Mouse (Mus musculus) lung, postnatal 0 days (tissue): ENCODE measurements around the gene Arf1. TPM values are rescaled to one million over a fixed set of nuclear protein-coding genes. Genes with fewer than 3 reads are reported as not detected.

Experiments used
- ATAC-seq: fragments of 200-750 bp; cut with Nextera tagmentation; 2 replicates; pipeline ENCODE4 v1.8.0; 2017; ENCODE audit warnings: moderate library complexity
- DNase-seq: peaks from one replicate; pipeline ENCODE4 v3.0.0-alpha.2; 2016; ENCODE audit warnings: low spot score
- H3K27ac ChIP-seq: fragments of 300-500 bp; sonication (generic); 2 replicates; pipeline ENCODE4 v1.5.1; 2014; ENCODE audit warnings: antibody characterized with exemption, mild to moderate bottlenecking, low read length, mixed read lengths
- H3K27me3 ChIP-seq: fragments of 300-500 bp; sonication (generic); replicated peaks from 2 replicates; pipeline ENCODE4 v1.6.1; 2014; ENCODE audit warnings: low read length, mixed read lengths; ENCODE audit not compliant: insufficient read depth
- H3K36me3 ChIP-seq: fragments of 300-500 bp; sonication (generic); 2 replicates; pipeline ENCODE4 v1.6.1; 2014; ENCODE audit warnings: low read length, mixed read lengths; ENCODE audit not compliant: insufficient read depth
- H3K4me1 ChIP-seq: fragments of 300-500 bp; sonication (generic); 2 replicates; pipeline ENCODE4 v1.6.1; 2014; ENCODE audit warnings: antibody characterized with exemption, low read depth, low read length, mixed read lengths; ENCODE audit not compliant: insufficient read depth
- H3K4me2 ChIP-seq: fragments of 300-500 bp; sonication (generic); replicated peaks from 2 replicates; pipeline ENCODE4 v1.6.1; 2014; ENCODE audit warnings: low read depth, mild to moderate bottlenecking, low read length, moderate library complexity, mixed read lengths
- H3K4me3 ChIP-seq: fragments of 300-500 bp; sonication (generic); 2 replicates; pipeline ENCODE4 v1.5.1; 2014; ENCODE audit warnings: low read depth, low read length
- H3K9ac ChIP-seq: fragments of 300-500 bp; sonication (generic); replicated peaks from 2 replicates; pipeline ENCODE4 v1.6.1; 2014; ENCODE audit warnings: low read depth, mild to moderate bottlenecking
- H3K9me3 ChIP-seq: fragments of 300-500 bp; sonication (generic); 2 replicates; pipeline ENCODE4 v1.6.1; 2016; ENCODE audit warnings: low read length, mixed read lengths
- CTCF ChIP-seq: IDR thresholded peaks from 2 replicates; pipeline ENCODE4 v1.5.1; 2016; ENCODE audit warnings: antibody characterized with exemption, mild to moderate bottlenecking
- EP300 ChIP-seq: IDR thresholded peaks from 2 replicates; pipeline ENCODE4 v1.6.1; 2016; ENCODE audit warnings: antibody characterized with exemption, mild to moderate bottlenecking, control low read depth
- WGBS: fragments of 180-500 bp; shearing (Covaris S2); extraction: QIAGEN DNeasy Blood & Tissue Kit; methylation state at CpG from one replicate; pipeline ENCODE4 v1.1.7; 2014; 5-methylcytosine and 5-hydroxymethylcytosine counted together
- polyA plus RNA-seq: library from polyadenylated mRNA; unstranded; fragments of >200 nt; fragmentation: Nextera tagmentation; extraction: Ambion mirVana; gene quantifications from 2 replicates; pipeline ENCODE4 v1.2.1, GENCODE M21; 2015

The Arf1 gene
- polyA plus RNA-seq, 1 experiment from 2014 or later = 647 TPM

DNA sequence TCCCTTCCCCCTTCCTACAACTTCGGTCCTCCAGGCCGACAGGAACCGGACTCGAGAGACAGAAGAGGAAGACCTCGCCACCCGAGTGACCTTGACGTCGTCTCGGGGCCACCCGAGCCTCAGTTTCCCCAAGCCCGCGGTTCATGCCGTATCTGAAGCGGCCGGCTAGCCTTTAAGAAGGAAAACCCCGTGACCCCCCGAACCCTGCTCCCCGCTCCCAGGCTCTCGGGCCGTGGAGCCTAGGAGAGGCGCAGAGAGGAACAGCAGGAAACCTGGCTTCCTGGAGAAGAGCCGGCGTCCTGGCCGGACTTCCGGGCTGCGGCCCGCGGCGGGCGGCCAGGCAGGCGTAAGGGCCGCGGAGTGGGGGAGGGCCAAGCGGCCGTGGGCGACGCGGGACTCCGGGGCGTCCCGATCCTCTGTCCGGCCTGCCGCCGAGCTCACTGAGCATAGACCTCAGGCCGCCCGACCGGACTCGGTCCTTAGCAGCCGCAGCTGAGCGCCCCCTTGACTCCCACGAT lies 407 bp downstream of the Arf1 start:
- 6% methylated on average over 36 of the region's 51 CpGs for WGBS
- no peaks in the 10 kb centered on the region for H3K9me3 ChIP-seq
- peak overlapping the region; percentile 99 for H3K27ac ChIP-seq
- H3K27me3 ChIP-seq = no peaks in the 10 kb centered on the region
- H3K4me1 ChIP-seq = peaks cover 37% of the 10 kb centered on the region
- H3K4me2 ChIP-seq = peak overlapping the region; percentile 93
- peak overlapping the region; percentile 99 for H3K4me3 ChIP-seq
- peak overlapping the region; percentile 99 for H3K9ac ChIP-seq
- peak; percentile 87 for ATAC-seq
- no peaks in the 10 kb centered on the region for H3K36me3 ChIP-seq
- peak; percentile 88 for DNase-seq
- TF ChIP-seq CTCF (no peak), EP300 (no peak)

DNA sequence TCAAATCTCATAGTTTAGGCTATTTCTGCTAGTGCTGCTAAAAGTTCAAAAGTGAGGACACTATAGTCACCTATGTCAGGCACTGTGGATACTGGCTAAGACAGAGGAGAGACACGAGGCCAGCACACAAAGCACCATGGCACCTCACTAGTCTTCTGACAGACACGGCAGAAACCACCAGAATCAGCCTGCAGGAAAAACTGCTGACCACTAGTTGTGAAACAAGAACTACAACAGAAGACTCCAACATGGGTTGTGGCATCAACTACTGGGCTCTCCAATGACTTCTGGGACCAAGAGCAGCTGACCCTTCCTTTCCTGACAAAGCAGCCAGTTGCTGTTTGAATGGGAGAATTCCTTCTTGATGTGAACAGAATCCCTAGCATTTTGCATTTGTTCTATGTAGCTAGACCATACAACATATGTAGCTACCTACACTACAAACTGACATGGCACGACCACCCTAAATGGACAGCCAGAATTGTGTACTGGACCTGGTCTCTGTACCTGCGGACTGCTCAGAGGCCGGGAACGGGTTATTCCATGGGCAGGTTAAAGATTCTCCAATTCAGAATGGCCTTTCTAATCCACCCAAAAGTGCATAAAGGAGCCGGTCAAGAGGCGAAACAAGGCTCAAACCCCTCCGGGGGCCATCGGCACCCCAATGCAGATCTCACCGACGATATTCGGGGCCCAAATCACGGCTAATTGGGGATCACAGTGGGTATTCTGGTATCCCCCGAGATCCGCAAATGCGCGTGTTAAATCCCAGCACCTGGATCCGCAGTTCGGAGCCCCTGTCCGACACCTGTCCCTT lies 1.1 kb downstream of the Arf1 start:
- WGBS = 1% methylated on average over 21 of the region's 21 CpGs
- H3K4me2 ChIP-seq = peak overlapping the region; percentile 93
- ATAC-seq = no peak

DNA sequence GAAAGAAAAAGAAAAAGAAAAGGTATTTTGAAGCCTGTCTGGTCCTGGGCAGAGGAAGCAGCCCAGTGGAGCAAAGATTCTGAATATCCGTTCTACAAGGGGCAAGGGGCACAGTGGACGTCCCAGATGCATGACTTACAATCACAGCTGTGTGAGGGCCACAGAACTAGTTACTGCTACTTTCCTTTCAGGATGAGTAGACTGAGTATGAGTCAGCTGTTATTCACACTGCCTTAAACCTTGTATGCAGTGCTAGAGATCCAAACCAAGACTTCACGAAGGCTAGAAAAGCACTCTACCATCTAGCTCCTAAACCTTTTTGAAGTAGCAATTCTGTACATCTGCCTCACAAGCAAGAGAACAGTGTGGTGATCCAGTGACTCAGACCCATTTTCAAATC lies 1.8 kb downstream of the Arf1 start:
- H3K36me3 ChIP-seq = no peaks in the 10 kb centered on the region
- peak overlapping the region; percentile 93 for H3K4me2 ChIP-seq
- H3K4me3 ChIP-seq = peak overlapping the region; percentile 99
- DNase-seq (no peak), ATAC-seq (no peak)
- H3K4me1 ChIP-seq = peaks cover 48% of the 10 kb centered on the region
- no peaks in the 10 kb centered on the region for H3K27me3 ChIP-seq
- peak overlapping the region; percentile 99 for H3K27ac ChIP-seq
- no peak for TF ChIP-seq EP300
- no peak for TF ChIP-seq CTCF
- H3K9me3 ChIP-seq = no peaks in the 10 kb centered on the region
- WGBS = 14% methylated on average over 3 of the region's 3 CpGs
- peak overlapping the region; percentile 99; the same call in 1 of the 2 replicates for H3K9ac ChIP-seq

More for the DNA sequence above, 1.1 kb downstream of the Arf1 start:
- H3K36me3 ChIP-seq = no peaks in the 10 kb centered on the region
- peak; percentile 73 for DNase-seq
- H3K9ac ChIP-seq = peak overlapping the region; percentile 99
- no peak for TF ChIP-seq EP300
- no peak; the same call in 1 of the 2 replicates for TF ChIP-seq CTCF
- peaks cover 41% of the 10 kb centered on the region for H3K4me1 ChIP-seq
- no peaks in the 10 kb centered on the region for H3K27me3 ChIP-seq
- no peaks in the 10 kb centered on the region for H3K9me3 ChIP-seq
- peak overlapping the region; percentile 99 for H3K27ac ChIP-seq
- H3K4me3 ChIP-seq = peak overlapping the region; percentile 99

DNA sequence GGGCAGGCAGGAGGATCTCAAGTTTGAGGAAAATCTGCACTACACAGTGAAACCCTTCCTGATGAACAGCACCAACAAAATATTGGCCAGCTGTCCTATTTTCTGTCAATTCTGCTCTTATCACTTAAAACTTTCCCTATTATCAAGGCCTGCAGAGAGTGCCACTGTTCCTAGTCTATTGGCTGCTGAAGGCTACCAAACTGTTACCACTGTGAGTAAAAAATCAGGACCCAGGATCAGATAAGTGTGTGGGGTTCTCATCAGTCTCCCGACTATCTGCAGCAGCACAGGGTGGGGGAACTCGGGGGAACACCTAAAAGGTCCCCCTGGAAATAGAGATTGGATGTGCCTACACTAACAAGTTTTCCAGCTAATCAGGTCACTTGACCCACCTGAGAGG lies 2.9 kb downstream of the Arf1 start:
- Histone ChIP-seq H3K27ac (peak overlapping the region; percentile 62), H3K4me2 (peak overlapping the region; percentile 93; the same call in 1 of the 2 replicates), H3K9me3 (no peaks in the 10 kb centered on the region), H3K4me3 (no peak overlapping the region), H3K9ac (no peak overlapping the region), H3K36me3 (no peaks in the 10 kb centered on the region; the same call in 1 of the 2 replicates), H3K4me1 (peaks cover 57% of the 10 kb centered on the region), H3K27me3 (no peaks in the 10 kb centered on the region)
- 39% methylated on average over 2 of the region's 2 CpGs for WGBS
- DNase-seq = no peak
- TF ChIP-seq EP300 = no peak
- TF ChIP-seq CTCF = no peak
- ATAC-seq = no peak

DNA sequence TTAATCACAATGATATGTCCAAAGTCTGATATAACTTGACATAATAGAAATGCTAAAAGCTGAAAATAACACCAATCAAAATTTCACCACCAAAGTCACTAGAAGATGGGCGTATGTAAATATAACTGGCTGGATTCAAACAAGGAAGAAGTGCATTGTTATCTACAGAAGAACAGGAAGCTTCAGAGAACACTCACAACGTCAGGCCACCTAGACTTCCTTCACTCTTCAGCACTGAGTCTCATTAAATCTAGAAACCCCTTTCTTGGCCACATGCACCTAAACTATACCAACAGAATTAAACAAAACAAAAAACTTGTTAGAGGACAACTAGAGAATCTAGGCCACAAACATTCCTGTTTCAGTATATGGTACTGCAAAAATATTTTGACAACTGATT lies 3.6 kb downstream of the Arf1 start:
- H3K27ac ChIP-seq = no peak overlapping the region
- DNase-seq (peak; percentile 51), ATAC-seq (no peak)
- no peaks in the 10 kb centered on the region; the same call in 1 of the 2 replicates for H3K36me3 ChIP-seq
- H3K27me3 ChIP-seq = no peaks in the 10 kb centered on the region
- no peak for TF ChIP-seq CTCF
- TF ChIP-seq EP300 = peak; percentile 63
- no peaks in the 10 kb centered on the region for H3K9me3 ChIP-seq
- H3K4me3 ChIP-seq = no peak overlapping the region
- 27% methylated on average over 2 of the region's 2 CpGs for WGBS
- H3K4me2 ChIP-seq = peak overlapping the region; percentile 11; the same call in 1 of the 2 replicates
- H3K9ac ChIP-seq = no peak overlapping the region
- H3K4me1 ChIP-seq = peaks cover 57% of the 10 kb centered on the region

DNA sequence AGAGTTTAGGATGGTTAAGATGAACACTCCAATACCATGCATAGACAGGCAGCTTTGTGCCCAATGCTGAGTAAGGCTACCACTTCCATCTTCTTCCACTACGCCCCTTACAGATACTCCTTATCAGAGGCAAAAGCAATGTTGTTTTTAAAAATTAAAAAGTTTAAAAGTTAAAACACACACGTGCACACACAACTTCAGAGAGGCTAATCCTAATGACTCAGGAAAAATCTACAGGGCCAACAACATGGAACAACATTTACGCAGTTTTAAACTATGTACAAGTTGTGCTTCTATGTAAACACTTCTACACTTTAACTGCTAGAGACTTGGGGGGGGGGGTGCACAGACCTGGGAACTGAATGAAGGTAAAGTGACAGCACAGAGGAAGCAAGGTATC lies 4.0 kb downstream of the Arf1 start:
- no peak for ATAC-seq
- Histone ChIP-seq H3K4me3 (no peak overlapping the region), H3K27me3 (no peaks in the 10 kb centered on the region), H3K27ac (no peak overlapping the region), H3K9me3 (no peaks in the 10 kb centered on the region), H3K4me2 (peak overlapping the region; percentile 11; the same call in 1 of the 2 replicates), H3K36me3 (peaks cover 1% of the 10 kb centered on the region; the same call in 1 of the 2 replicates), H3K4me1 (peaks cover 57% of the 10 kb centered on the region), H3K9ac (no peak overlapping the region)
- TF ChIP-seq CTCF (no peak), EP300 (no peak)
- 55% methylated on average over 3 of the region's 3 CpGs for WGBS
- no peak for DNase-seq
